Mouse (Mus musculus) stomach, postnatal 0 days (tissue): ENCODE measurements around the gene Kcnma1.

Experiments used
- CTCF ChIP-seq: IDR thresholded peaks from 2 replicates; pipeline ENCODE4 v1.5.1; 2016; ENCODE audit warnings: antibody characterized with exemption, low read depth, mild to moderate bottlenecking, moderate library complexity
- EP300 ChIP-seq: optimal IDR thresholded peaks from 2 replicates; pipeline ENCODE3; 2016; ENCODE audit warnings: antibody characterized with exemption

DNA sequence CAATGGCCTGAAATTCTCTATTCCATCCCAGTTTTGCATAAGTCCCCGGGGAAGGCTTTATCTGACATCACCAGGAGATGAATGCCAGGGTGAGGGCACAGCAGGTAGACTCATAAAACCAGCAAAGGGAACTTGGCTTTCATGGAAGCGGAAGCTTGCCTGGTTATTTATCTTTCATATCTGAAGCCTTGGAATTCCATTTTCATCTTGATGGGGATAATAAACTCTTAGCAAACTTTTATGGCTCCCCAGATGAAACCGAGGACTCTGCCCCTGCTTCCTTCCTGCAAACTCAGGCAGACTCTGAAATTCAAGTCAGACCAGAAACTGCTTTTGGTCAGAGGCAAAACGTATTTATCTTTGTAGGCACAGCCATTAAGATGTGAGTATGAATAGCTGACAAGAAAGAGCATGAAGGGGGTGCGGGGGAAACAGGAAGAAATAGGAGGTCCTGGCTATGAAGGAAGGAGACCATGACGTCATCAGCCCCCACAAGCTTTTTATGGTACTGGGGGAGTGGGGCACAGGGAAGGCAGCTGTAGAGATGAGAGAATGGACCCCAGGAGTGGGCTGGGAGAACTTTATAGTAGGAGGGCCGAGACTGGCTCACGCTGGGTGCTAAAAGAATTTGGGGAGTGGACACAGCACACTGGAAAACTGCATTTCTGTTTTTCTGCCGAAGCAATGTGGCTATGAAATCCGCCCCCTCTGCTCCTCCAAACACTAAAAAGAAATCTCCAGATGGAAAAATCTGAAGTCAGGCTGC is 228.2 kb downstream of the Kcnma1 start:
- no peak for TF ChIP-seq CTCF
- TF ChIP-seq EP300 = no peak
